Mouse (Mus musculus) cerebellum, postnatal 4 days (tissue): ENCODE measurements around the gene Agpat3.

ENCODE experiments used
- DNase-seq, 2 experiments: peaks; one replicate each; pipeline ENCODE4 v3.0.0; 2022; ENCODE audit warnings: low spot score in 2 of 2, mixed read lengths in 1 of 2

The Agpat3 gene

GRCm38 (mm10) chr10:78351887-78352665 lies at the start of gene Agpat3:
Agpat3 (minus strand) TSS chr10:78352489.
- peak; percentile 34 to 52 for DNase-seq

GRCm38 (mm10) chr10:78401127-78401526 lies 48.8 kb upstream of the Agpat3 start:
- DNase-seq: no peak

GRCm38 (mm10) chr10:78399090-78399657 lies 46.9 kb upstream of the Agpat3 start:
- DNase-seq: no peak

DNA sequence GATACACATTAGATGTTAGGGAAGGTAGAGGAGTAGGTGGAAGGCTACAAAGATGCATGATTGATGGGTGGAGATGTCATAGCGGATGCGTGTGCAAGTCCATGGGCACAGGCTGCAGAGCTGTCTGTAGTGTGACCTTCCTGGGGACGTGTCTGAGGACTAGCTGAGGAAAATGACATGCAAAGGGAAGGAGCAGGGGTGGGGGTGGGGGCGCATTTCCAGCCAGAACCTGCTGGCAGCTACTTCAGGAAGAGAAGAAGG lies 44.3 kb upstream of the Agpat3 start:
- no peak for DNase-seq

DNA sequence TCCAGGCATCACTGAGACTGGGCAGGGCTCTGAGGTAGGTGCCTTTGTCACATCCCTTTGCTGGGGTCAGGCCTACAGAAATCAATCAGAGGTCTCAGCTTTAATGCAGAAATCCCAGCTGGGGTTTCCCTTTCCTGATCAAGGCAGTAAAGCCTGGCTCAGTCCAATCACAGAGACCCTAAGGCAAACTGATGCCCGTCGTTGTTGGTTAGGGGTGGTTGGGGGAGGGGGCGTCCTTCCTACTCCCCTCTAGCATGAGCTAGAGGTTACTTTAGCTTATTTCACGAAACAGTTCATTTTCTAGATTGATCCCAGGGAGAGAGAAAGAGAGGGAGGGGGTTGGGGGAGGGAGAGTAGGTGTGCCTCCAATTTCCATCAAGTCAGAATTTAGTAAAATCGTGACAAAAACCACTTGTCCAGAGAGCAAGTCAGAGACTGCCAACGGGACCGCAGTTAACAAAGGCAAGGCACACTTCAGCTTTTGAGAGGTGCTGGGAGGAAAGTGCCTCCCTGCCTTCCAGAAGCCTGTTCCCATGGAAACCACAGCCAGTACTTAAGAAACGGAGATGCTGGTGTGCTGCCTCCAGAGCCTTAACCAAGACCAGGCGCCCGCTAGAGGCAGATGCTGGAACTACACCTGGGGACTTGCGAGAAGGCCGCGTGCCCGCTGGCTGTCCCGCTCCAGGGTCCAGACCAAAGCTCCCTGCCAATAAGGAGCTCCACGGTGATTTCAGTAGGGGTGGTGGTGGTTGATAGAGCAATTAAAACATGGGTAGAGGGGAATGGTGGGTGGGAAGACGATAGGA lies 43.7 kb upstream of the Agpat3 start:
- DNase-seq: peak; percentile 98

GRCm38 (mm10) chr10:78395377-78395776 lies 43.1 kb upstream of the Agpat3 start:
- DNase-seq: no peak

DNA sequence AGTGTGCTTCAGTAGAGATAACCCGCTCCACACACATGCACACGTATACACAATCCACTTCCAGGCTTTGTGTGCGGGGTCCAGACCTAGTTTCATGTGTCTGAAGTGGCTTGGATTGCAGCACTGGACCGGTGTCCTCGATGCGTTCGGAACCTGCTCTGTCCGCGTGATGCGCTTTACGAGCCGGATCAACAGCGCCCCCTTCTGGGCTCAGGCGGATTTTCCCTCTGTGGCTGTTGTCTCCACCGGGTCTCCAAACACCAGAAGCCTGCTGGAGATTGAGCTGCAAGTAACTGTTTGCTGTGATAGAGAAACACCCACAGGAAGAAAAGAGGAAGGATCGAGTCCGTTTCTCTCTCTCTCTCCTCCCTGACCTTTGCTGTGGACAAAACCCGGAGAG lies 39.8 kb upstream of the Agpat3 start:
- peak; percentile 83 to 87 for DNase-seq

DNA sequence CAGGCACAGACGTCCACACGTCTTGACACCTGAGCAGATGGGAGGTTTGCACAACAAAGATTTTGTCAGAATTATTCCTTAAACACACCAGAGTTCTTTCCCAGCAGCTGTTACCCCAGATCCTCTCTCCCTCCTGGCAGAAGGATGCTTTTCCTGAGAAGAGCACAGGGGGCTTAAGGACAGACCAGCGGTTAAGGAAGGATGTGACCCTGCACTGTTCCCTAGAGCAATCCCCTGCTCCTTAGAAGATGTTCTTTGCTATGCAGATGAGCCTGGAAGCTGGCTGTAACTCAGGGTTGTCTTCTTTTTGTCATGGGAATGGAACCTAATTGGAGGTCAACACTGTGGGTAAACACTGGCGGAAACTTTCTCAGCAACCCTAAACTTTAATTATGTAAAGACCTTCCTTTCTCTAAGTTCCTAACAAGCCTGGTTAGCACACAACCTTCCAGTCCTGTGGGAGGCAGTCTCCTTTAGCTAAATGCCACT lies 38.7 kb upstream of the Agpat3 start:
- DNase-seq: no peak

DNA sequence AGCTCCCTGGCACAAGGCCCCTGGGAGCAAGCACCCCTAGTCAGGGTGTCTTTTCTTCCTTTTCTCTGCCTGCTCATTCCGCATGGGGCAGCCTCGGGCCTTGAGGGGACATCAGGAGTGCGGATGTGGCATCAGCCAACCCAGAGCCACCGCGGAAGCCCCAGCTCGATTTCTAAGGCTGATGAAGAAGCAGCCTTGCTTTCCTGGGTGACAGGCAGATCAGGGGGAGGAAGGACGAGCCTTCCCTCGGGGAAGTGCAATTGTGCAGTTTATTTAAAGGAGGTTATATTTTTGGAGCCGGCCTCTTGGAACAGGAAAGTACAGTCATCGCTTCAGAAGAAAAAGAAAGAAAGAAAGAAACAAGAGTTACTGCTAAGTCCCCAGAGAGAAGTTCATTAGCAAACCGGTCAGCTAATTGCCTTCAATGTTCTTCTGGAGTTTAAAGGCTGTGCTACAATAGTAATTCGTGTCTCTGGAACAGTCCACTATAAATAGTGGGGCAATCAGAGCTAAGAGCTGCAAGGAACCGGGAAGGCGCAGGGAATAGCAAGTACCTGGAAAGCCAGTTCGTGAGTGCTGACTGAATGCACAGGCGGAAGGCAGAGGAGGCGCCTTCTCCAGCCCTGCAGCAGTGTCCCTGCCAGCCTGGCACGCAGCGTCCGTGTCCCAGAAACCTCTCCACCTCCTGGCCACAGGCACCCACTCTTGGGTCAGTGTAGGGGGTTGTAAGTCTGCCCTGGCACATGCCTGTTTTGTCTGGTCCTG lies 36.1 kb upstream of the Agpat3 start:
- DNase-seq: no peak

- DNase-seq: no peak
These were observed 33.2 kb upstream of the Agpat3 start for GRCm38 (mm10) chr10:78385520-78385919.

GRCm38 (mm10) chr10:78383567-78383966 lies 31.3 kb upstream of the Agpat3 start:
- no peak for DNase-seq

GRCm38 (mm10) chr10:78378516-78378915 lies 26.2 kb upstream of the Agpat3 start:
- no peak for DNase-seq

DNA sequence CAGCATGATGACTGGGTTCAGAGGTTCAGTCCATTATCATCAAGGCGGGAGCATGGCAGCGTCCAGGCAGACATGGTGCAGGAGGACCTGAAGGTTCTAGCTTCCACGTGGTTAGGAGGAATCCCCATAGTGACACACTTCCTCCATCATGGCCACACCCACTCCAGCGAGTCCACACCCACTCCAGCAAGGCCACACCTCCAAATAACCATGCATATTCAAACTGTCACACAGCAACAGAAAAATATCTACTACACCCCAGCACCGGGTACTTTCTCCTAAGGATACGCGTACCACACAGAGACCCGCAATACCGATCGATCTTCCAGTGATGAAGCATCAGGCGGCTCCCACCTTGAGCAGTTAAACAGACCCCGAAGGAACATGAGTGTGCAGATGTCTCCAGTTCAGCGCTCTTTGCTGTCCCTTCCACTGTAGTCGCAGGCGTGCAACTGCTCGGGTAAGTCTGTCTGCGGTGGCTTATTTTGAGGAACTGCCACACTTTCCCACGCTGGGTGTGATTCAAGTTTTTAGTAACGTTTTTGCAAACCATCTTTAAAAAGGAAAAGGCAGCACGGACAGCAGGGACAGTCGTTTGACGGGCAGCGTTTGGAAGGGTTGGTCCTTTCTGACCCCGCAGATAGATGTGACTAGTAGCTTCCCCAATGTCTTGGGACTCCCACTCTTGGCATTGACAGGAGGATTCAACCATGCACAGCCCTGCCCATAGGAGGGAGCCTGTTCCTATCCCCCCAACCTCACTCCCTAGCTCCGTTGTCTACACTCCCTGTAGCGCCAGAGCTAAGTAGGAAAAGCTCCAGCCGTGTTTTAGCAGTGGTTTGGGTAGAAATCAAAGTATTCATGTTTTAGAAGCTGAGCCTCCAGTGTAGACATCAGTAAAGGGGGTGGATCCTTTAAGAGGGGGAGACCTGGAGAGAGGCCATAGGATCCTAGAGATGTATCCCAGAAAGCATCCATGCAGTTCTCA lies 20.7 kb upstream of the Agpat3 start:
- no peak for DNase-seq

DNA sequence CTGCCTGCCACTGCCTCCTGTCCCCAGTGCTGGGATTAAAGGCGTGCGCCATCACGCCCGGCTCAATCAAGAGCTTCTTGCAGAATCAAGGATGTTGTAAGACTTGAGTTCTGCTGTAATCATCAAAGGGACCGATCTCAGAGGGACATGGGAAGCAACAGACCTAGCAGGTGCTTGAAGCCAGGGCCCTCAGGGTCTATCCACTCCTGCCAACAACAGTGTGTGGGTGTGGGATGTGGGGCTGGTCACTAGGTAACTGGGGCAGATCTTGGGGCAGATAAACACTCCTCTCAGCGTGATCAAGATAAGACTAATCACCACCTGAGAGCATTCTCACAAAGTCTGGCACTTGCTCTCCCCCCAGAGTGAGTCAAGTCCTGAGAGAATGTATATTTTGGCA lies 19.5 kb upstream of the Agpat3 start:
- no peak for DNase-seq

GRCm38 (mm10) chr10:78367586-78367985 lies 15.3 kb upstream of the Agpat3 start:
- no peak for DNase-seq

- no peak for DNase-seq
These were observed 14.6 kb upstream of the Agpat3 start for GRCm38 (mm10) chr10:78366851-78367312.

DNA sequence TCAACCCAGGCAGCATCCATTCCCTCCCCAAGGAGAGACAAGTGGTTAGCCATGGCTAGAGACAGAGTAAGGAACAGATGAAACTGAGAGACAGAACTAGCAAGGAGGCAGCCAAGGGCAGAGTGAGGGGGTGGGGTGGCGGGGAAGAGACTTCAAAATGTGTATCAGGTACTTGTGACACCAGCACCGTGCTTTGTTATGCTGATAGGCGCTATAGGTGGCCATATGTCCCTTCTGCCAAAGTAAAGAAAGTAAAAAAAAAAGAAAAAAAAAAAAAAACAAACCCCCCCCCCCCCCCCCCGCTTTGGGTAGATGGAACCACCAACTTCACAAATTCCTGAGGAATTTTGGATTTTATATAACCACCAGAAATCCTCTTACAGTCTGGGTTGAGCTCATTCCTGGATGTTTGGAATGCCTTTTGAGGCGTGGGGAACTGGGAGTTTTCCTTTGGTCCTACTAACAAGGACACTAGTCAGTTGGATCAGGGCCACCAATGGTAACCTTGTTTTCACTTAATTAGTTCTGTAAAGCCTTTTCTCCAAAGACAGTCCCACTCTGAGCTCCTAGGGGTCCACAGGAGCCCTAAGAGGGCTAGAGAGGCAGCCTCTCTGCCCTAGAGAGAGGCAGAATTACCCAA lies 14.0 kb upstream of the Agpat3 start:
- DNase-seq: no peak

DNA sequence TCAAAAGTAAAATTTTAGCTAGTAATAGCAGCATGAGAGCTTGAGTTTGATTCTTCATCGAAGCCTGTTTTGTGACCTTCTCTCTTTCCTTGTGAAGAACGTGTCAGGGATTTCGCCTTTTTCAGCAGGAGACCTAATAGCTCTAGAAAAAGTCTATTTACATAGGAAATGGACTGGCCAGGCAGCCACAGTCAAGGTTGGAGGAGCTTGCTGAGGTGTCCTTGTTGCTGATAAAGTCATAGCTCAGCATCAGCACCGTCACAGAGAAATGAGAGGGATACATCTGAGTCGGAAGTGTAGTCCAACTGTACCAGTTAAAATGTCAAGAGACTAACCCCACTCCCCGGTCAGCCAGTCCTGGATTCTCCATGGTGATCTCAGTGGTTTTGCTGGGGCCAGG lies 13.3 kb upstream of the Agpat3 start:
- no peak for DNase-seq

DNA sequence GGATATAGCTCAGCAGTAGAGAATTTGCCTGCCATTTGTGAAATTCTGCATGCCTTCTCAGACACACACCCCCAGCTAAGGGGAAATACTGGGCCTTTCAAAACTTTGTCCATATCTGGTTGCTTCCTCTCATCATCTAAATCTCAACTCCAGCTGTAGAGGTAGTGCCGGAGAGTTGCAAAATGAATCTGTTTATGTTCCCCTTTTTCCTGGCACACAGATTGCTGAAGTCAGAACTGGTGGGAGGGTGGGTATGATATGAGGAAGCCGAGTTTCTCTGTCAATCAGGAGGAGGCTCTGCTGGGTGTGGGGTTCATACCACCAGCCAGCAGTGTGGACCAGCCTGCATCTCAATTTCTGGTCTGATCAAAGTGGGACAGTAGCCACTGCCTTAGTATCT lies 11.8 kb upstream of the Agpat3 start:
- no peak for DNase-seq

DNA sequence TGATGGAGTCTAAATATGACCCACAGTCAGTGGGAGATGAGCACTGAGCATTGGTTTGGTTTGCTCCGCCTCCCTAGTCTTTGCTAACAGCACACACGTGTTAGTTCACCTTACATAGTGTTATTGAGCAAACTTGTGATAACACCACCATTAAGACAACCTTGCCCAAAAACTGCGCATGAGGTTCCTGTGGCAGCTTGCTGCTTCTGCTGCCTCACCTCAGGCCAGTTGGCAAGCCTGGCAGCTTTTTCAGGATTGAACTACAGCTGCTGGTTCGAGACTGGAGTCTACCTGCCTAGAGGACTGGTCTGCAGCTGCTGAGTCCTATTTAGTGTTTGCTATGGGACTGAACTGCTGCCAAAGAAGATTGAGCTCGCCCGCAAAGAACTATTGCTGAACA lies 11.1 kb upstream of the Agpat3 start:
- no peak for DNase-seq
